Mouse (Mus musculus): ENCODE data around the gene Slc6a18.

- TF ChIP-seq USF1 (IDR thresholded peaks at IDR 0.05; ENCODE audit: low read depth, low read length) (no peak), CHD1 (IDR thresholded peaks at IDR 0.05; ENCODE audit: low read depth, low read length) (no peak), POLR2A (IDR thresholded peaks at IDR 0.05; ENCODE audit: control insufficient read depth in 1 of 2, insufficient read depth in 1 of 2, low read depth in 1 of 2, low read length in 2 of 2, poor library complexity in 1 of 2) (no peak), TCF12 (IDR thresholded peaks at IDR 0.05; ENCODE audit: low read depth, low read length) (no peak)
Measured at GRCm38 (mm10) chr13:73653266-73653665, 24.6 kb downstream of the Slc6a18 start.

Data from MEL (cell line).